9 mouse cellular contexts compared by ENCODE assay signal in genomic region chr15:99726549-99726948, GRCm38 (mm10). TPM values are rescaled to one million over a fixed set of nuclear protein-coding genes. Genes with fewer than 3 reads are reported as not detected.
DNase-seq lines count a peak whose midpoint lies in the region; ATAC-seq and TF ChIP-seq lines count a peak whose summit lies in the region.
"Had no signal": no experiment of that assay in that cellular context is flagged by ENCODE, and none has a peak within 500 bp of the region (broad histone marks: within the 10 kb centered on the region; RNA-seq: fewer than 3 reads in every experiment).

No protein-coding gene starts in this region.

- H3K27me3 ChIP-seq in embryonic facial prominence, embryonic 15.5 days: no peaks in the 10 kb centered on the region
- no peaks in the 10 kb centered on the region for H3K27me3 ChIP-seq in limb, embryonic 10.5 days (ENCODE audit: low read depth, poor library complexity, severe bottlenecking)
- H3K27me3 ChIP-seq in neural tube, embryonic 15.5 days (replicated peaks): no peaks in the 10 kb centered on the region

- no peak for TF ChIP-seq CTCF in left cerebral cortex, adult 2 months (IDR thresholded peaks at IDR 0.05)

- ATAC-seq in embryonic facial prominence, embryonic 15.5 days (ENCODE audit: insufficient number of reproducible peaks, low FRiP score, low TSS enrichment, low read depth): no peak
- no peak for ATAC-seq in neural tube, embryonic 15.5 days (ENCODE audit: low FRiP score)

- H3K4me2 ChIP-seq in embryonic facial prominence, embryonic 15.5 days (replicated peaks): peak overlapping the region; percentile 79
- H3K4me2 ChIP-seq in neural tube, embryonic 15.5 days: peak overlapping the region; percentile 67

- no peaks in the 10 kb centered on the region for H3K9me3 ChIP-seq in embryonic facial prominence, embryonic 15.5 days (replicated peaks)
- no peaks in the 10 kb centered on the region; the same call in 1 of the 2 replicates for H3K9me3 ChIP-seq in limb, embryonic 10.5 days (replicated peaks)
- H3K9me3 ChIP-seq in neural tube, embryonic 15.5 days (replicated peaks): no peaks in the 10 kb centered on the region

- no peak for DNase-seq in left cerebral cortex, adult 2 months (ENCODE audit: extremely low spot score in 1 of 2, low spot score in 2 of 2)
- DNase-seq in left cerebral cortex, adult 9 months (ENCODE audit: low spot score in 2 of 2): no peak
- DNase-seq in limb, embryonic 10.5 days (ENCODE audit: low spot score): no peak
- DNase-seq in layer of hippocampus, adult 9-11 months: no peak
- no peak for DNase-seq in ovary, adult 18-20 months (ENCODE audit: low spot score)

- no peak overlapping the region for H3K27ac ChIP-seq in left cerebral cortex, adult 2 months
- no peak overlapping the region for H3K27ac ChIP-seq in embryonic facial prominence, embryonic 15.5 days (replicated peaks)
- no peak overlapping the region for H3K27ac ChIP-seq in limb, embryonic 10.5 days
- 0 out of 2 replicates have a peak overlapping the region, but pooled peaks have one; percentile 92 for H3K27ac ChIP-seq in neural tube, embryonic 15.5 days (replicated peaks)

- H3K4me1 ChIP-seq in embryonic facial prominence, embryonic 15.5 days: peaks cover 30% of the 10 kb centered on the region
- H3K4me1 ChIP-seq in limb, embryonic 10.5 days: peaks cover 31% of the 10 kb centered on the region
- peaks cover 41% of the 10 kb centered on the region for H3K4me1 ChIP-seq in neural tube, embryonic 15.5 days

- H3K4me3 ChIP-seq in left cerebral cortex, adult 2 months: peak overlapping the region; percentile 74
- peak overlapping the region; percentile 93 for H3K4me3 ChIP-seq in embryonic facial prominence, embryonic 15.5 days (replicated peaks)
- H3K4me3 ChIP-seq in limb, embryonic 10.5 days: peak overlapping the region; percentile 85
- H3K4me3 ChIP-seq in neural tube, embryonic 15.5 days (replicated peaks): peak overlapping the region; percentile 99

- H3K9ac ChIP-seq in embryonic facial prominence, embryonic 15.5 days: no peak overlapping the region
- H3K9ac ChIP-seq in neural tube, embryonic 15.5 days (replicated peaks): peak overlapping the region; percentile 90

- peaks cover 31% of the 10 kb centered on the region for H3K36me3 ChIP-seq in embryonic facial prominence, embryonic 15.5 days
- peaks cover 57% of the 10 kb centered on the region for H3K36me3 ChIP-seq in limb, embryonic 10.5 days
- H3K36me3 ChIP-seq in neural tube, embryonic 15.5 days: peaks cover 20% of the 10 kb centered on the region

- WGBS in embryonic facial prominence, embryonic 15.5 days: 73% methylated on average over 2 of the region's 2 CpGs
- 84% methylated on average over 2 of the region's 2 CpGs for WGBS in limb, embryonic 10.5 days
- 83% methylated on average over 2 of the region's 2 CpGs for WGBS in neural tube, embryonic 15.5 days

- intact Hi-C loops in left cerebral cortex, adult 2 months (cut with DNase I): no loop called here

RNA-seq across cellular contexts. Expression of gene Cox14, which starts 1.1 kb away (rescaled TPM):
- 100 to 1,000 TPM; 113 to 123 TPM for total RNA-seq in left cerebral cortex, adult 2 months (2021)
- 178 and 181 TPM in 2 replicates for polyA plus RNA-seq in embryonic facial prominence, embryonic 15.5 days (2015; fragmentation: Nextera tagmentation; extraction: Ambion mirVana)
- 113 and 127 TPM in 2 replicates for polyA plus RNA-seq in limb, embryonic 10.5 days (2016; fragmentation: Nextera tagmentation; extraction: Ambion mirVana)
- 178 and 182 TPM in 2 replicates for polyA plus RNA-seq in neural tube, embryonic 15.5 days (2015; fragmentation: Nextera tagmentation; extraction: Ambion mirVana)

RNA-seq across cellular contexts. Expression of gene Gpd1, which starts 9.2 kb away (rescaled TPM):
- 100 to 1,000 TPM in 1 of 2 experiments, 10 to 100 TPM in 1; 90.7 to 100 TPM for total RNA-seq in left cerebral cortex, adult 2 months (2021)
- polyA plus RNA-seq in embryonic facial prominence, embryonic 15.5 days (2015; fragmentation: Nextera tagmentation; extraction: Ambion mirVana): 0.76 and 1.0 TPM in 2 replicates
- polyA plus RNA-seq in limb, embryonic 10.5 days (2016; fragmentation: Nextera tagmentation; extraction: Ambion mirVana): 0.29 and 0.59 TPM in 2 replicates
- 4.5 and 5.2 TPM in 2 replicates for polyA plus RNA-seq in neural tube, embryonic 15.5 days (2015; fragmentation: Nextera tagmentation; extraction: Ambion mirVana)

RNA-seq across cellular contexts. Expression of gene Gm17349, which starts 21.3 kb away (rescaled TPM):
- total RNA-seq in left cerebral cortex, adult 2 months (2021): 10 to 100 TPM in 1 of 2 experiments, 1 to 10 TPM in 1; 5.3 to 11.7 TPM
- polyA plus RNA-seq in embryonic facial prominence, embryonic 15.5 days (2015; fragmentation: Nextera tagmentation; extraction: Ambion mirVana): not detected in 2 replicates
- not detected in 2 replicates for polyA plus RNA-seq in limb, embryonic 10.5 days (2016; fragmentation: Nextera tagmentation; extraction: Ambion mirVana)
- not detected in 2 replicates for polyA plus RNA-seq in neural tube, embryonic 15.5 days (2015; fragmentation: Nextera tagmentation; extraction: Ambion mirVana)
- polyA plus RNA-seq: brain, embryonic 14.5 days; large intestine, adult 2 months had no signal

RNA-seq across cellular contexts. Expression of gene Smarcd1, which starts 24.6 kb away (rescaled TPM):
- 100 to 1,000 TPM; 157 to 163 TPM for total RNA-seq in left cerebral cortex, adult 2 months (2021)
- polyA plus RNA-seq in embryonic facial prominence, embryonic 15.5 days (2015; fragmentation: Nextera tagmentation; extraction: Ambion mirVana): 37.4 and 40.1 TPM in 2 replicates
- 84.0 and 85.8 TPM in 2 replicates for polyA plus RNA-seq in limb, embryonic 10.5 days (2016; fragmentation: Nextera tagmentation; extraction: Ambion mirVana)
- polyA plus RNA-seq in neural tube, embryonic 15.5 days (2015; fragmentation: Nextera tagmentation; extraction: Ambion mirVana): 80.2 and 91.5 TPM in 2 replicates

RNA-seq across cellular contexts. Expression of gene Cers5, which starts 46.1 kb away (rescaled TPM):
- total RNA-seq in left cerebral cortex, adult 2 months (2021): 10 to 100 TPM; 32.3 to 34.7 TPM
- 73.7 and 78.3 TPM in 2 replicates for polyA plus RNA-seq in embryonic facial prominence, embryonic 15.5 days (2015; fragmentation: Nextera tagmentation; extraction: Ambion mirVana)
- 68.2 and 75.6 TPM in 2 replicates for polyA plus RNA-seq in limb, embryonic 10.5 days (2016; fragmentation: Nextera tagmentation; extraction: Ambion mirVana)
- 82.2 and 92.1 TPM in 2 replicates for polyA plus RNA-seq in neural tube, embryonic 15.5 days (2015; fragmentation: Nextera tagmentation; extraction: Ambion mirVana)
